Mouse (Mus musculus) heart, adult 2 months (tissue): ENCODE data around the gene Capn11.

Experiments
- CTCF ChIP-seq: fragments of 200-600 bp; IDR thresholded peaks from 2 replicates; pipeline ENCODE4 v1.8.1; 2022; ENCODE audit warnings: antibody characterized with exemption, mild to moderate bottlenecking, moderate library complexity
- EP300 ChIP-seq: fragments of 200-500 bp; IDR thresholded peaks from 2 replicates; pipeline ENCODE4 v1.6.1; 2011; ENCODE audit warnings: low read depth, low read length, control low read depth; ENCODE audit not compliant: insufficient read depth
- POLR2A ChIP-seq: fragments of 200-500 bp; IDR thresholded peaks from 2 replicates; pipeline ENCODE4 v1.6.1; 2011; ENCODE audit warnings: mild to moderate bottlenecking, low read depth, low read length, control low read depth; ENCODE audit not compliant: insufficient read depth

- TF ChIP-seq EP300 = no peak
- no peak for TF ChIP-seq POLR2A
- TF ChIP-seq CTCF = no peak
These were observed 63.3 kb downstream of the Capn11 start for GRCm38 (mm10) chr17:45595736-45596390.
